Mouse (Mus musculus) thymus, adult 2 months (tissue): ENCODE data around the gene Snx21.

Experiments used
- CTCF ChIP-seq: fragments of 200-500 bp; IDR thresholded peaks from 2 replicates; pipeline ENCODE4 v1.5.1; 2012; ENCODE audit warnings: mild to moderate bottlenecking, control low read depth, low read length, moderate library complexity, borderline replicate concordance; ENCODE audit not compliant: control insufficient read depth, poor library complexity, insufficient read depth; ENCODE audit errors: extremely low read depth
- POLR2A ChIP-seq: fragments of 200-500 bp; IDR thresholded peaks from 2 replicates; pipeline ENCODE4 v1.6.1; 2012; ENCODE audit warnings: mild to moderate bottlenecking, low read length, control low read depth, moderate library complexity; ENCODE audit not compliant: control insufficient read depth, poor library complexity, insufficient read depth; ENCODE audit errors: extremely low read depth

DNA sequence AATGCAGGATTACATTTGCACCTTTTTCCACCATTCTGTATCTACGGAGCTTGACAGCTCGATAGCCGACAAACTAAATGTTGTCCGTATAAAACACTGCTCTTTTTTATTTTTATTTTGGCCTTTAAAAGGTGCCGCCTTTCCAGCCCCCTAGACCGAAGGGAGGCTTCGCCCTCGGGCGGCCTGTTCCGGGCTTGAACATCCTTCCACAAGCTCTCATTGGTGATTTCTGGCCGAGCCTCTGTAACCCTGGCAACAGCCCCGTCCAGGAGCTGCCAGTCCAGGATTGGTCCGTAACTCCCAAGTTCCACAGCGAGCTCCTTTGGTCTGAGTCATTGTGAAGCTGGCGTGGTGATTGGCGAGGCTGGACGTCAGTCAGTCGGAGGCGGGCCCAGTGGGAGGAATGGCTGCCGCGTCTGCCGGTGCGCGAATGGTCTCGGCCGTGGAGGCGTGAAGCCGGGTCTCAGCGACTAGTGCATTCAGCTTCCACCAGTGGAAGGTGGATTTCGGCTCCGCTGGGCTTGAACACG is 37.1 kb downstream of the Snx21 start, which contains the start of gene Zswim1:
- TF ChIP-seq CTCF (peak; percentile 69), POLR2A (peak; percentile 77)
